Mouse (Mus musculus) midbrain, embryonic 13.5 days (tissue): ENCODE results near the gene Mapkbp1. TPM values are rescaled to one million over a fixed set of nuclear protein-coding genes. Genes with fewer than 3 reads are reported as not detected.

ENCODE experiments used
- ATAC-seq: fragments of 200-750 bp; cut with Nextera tagmentation; 2 replicates; pipeline ENCODE4 v1.8.0; 2017; ENCODE audit warnings: mild to moderate bottlenecking, moderate TSS enrichment, moderate library complexity
- H3K27ac ChIP-seq: fragments of 300-500 bp; sonication (generic); 2 replicates; pipeline ENCODE4 v1.5.1; 2015; ENCODE audit warnings: inconsistent platforms, mild to moderate bottlenecking, moderate library complexity
- H3K27me3 ChIP-seq: fragments of 300-500 bp; sonication (generic); 2 replicates; pipeline ENCODE4 v1.6.1; 2015; ENCODE audit warnings: mild to moderate bottlenecking, inconsistent platforms
- H3K36me3 ChIP-seq: fragments of 300-500 bp; sonication (generic); 2 replicates; pipeline ENCODE4 v1.6.1; 2015; ENCODE audit warnings: mild to moderate bottlenecking, inconsistent platforms
- H3K4me1 ChIP-seq: fragments of 300-500 bp; sonication (generic); replicated peaks from 2 replicates; pipeline ENCODE4 v1.6.1; 2015; ENCODE audit warnings: inconsistent platforms
- H3K4me2 ChIP-seq: fragments of 300-500 bp; sonication (generic); replicated peaks from 2 replicates; pipeline ENCODE4 v1.6.1; 2015; ENCODE audit warnings: moderate library complexity, mild to moderate bottlenecking, inconsistent platforms
- H3K4me3 ChIP-seq: fragments of 300-500 bp; sonication (generic); replicated peaks from 2 replicates; pipeline ENCODE4 v1.5.1; 2015; ENCODE audit warnings: mild to moderate bottlenecking, inconsistent platforms
- H3K9ac ChIP-seq: fragments of 300-500 bp; sonication (generic); replicated peaks from 2 replicates; pipeline ENCODE4 v1.6.1; 2015; ENCODE audit warnings: mild to moderate bottlenecking, inconsistent platforms
- H3K9me3 ChIP-seq: fragments of 300-500 bp; sonication (generic); 2 replicates; pipeline ENCODE4 v1.6.1; 2016; ENCODE audit warnings: mild to moderate bottlenecking, inconsistent platforms
- WGBS: fragments of 180-500 bp; shearing (Covaris S2); methylation state at CpG from one replicate; pipeline ENCODE4 v1.1.7; 2015; 5-methylcytosine and 5-hydroxymethylcytosine counted together
- polyA plus RNA-seq: library from polyadenylated mRNA; unstranded; fragments of >200 nt; fragmentation: Nextera tagmentation; extraction: Ambion mirVana; gene quantifications from 2 replicates; pipeline ENCODE4 v1.2.1, GENCODE M21; 2015

Mapkbp1 gene
- polyA plus RNA-seq, 1 experiment from 2014 or later: 6.0 TPM

- no peaks in the 10 kb centered on the region for H3K9me3 ChIP-seq
- H3K36me3 ChIP-seq: peaks cover 36% of the 10 kb centered on the region
- H3K27ac ChIP-seq: no peak overlapping the region
- H3K9ac ChIP-seq: no peak overlapping the region
- no peaks in the 10 kb centered on the region for H3K4me1 ChIP-seq
- no peak overlapping the region for H3K4me3 ChIP-seq
- 90% methylated on average over 8 of the region's 8 CpGs for WGBS
- no peak overlapping the region for H3K4me2 ChIP-seq
- ATAC-seq: 0 out of 2 replicates have a peak, but pooled peaks have one; percentile 40
- H3K27me3 ChIP-seq: no peaks in the 10 kb centered on the region
Measured at GRCm38 (mm10) chr2:120011462-120012200, 39.1 kb downstream of the Mapkbp1 start.

- Histone ChIP-seq H3K36me3 (peaks cover 49% of the 10 kb centered on the region), H3K27me3 (no peaks in the 10 kb centered on the region), H3K4me1 (no peaks in the 10 kb centered on the region), H3K9ac (no peak overlapping the region), H3K9me3 (no peaks in the 10 kb centered on the region), H3K4me3 (no peak overlapping the region), H3K27ac (no peak overlapping the region), H3K4me2 (no peak overlapping the region)
- ATAC-seq: no peak
- WGBS: 92% methylated on average over 13 of the region's 13 CpGs
Measured at GRCm38 (mm10) chr2:120012924-120013323, 40.4 kb downstream of the Mapkbp1 start.

GRCm38 (mm10) chr2:120013831-120014486 is 41.5 kb downstream of the Mapkbp1 start:
- H3K4me2 ChIP-seq: no peak overlapping the region
- no peak overlapping the region for H3K9ac ChIP-seq
- ATAC-seq: no peak
- no peaks in the 10 kb centered on the region for H3K27me3 ChIP-seq
- no peak overlapping the region for H3K27ac ChIP-seq
- 94% methylated on average over 2 of the region's 2 CpGs for whole genome bisulfite sequencing
- H3K9me3 ChIP-seq: no peaks in the 10 kb centered on the region
- H3K4me1 ChIP-seq: no peaks in the 10 kb centered on the region
- no peak overlapping the region for H3K4me3 ChIP-seq
- peaks cover 59% of the 10 kb centered on the region for H3K36me3 ChIP-seq

- Histone ChIP-seq H3K27ac (no peak overlapping the region), H3K9me3 (no peaks in the 10 kb centered on the region), H3K4me2 (no peak overlapping the region), H3K4me3 (no peak overlapping the region), H3K4me1 (no peaks in the 10 kb centered on the region), H3K36me3 (peaks cover 74% of the 10 kb centered on the region), H3K27me3 (no peaks in the 10 kb centered on the region), H3K9ac (no peak overlapping the region)
- no peak for ATAC-seq
- 92% methylated on average over 4 of the region's 4 CpGs for WGBS
Measured at GRCm38 (mm10) chr2:120015882-120016281, 43.4 kb downstream of the Mapkbp1 start.

GRCm38 (mm10) chr2:120017599-120017998 is 45.1 kb downstream of the Mapkbp1 start:
- WGBS: 95% methylated on average over 12 of the region's 12 CpGs
- peaks cover 88% of the 10 kb centered on the region for H3K36me3 ChIP-seq
- no peak for ATAC-seq
- H3K4me1 ChIP-seq: no peaks in the 10 kb centered on the region
- no peak overlapping the region for H3K9ac ChIP-seq
- no peak overlapping the region for H3K27ac ChIP-seq
- H3K4me3 ChIP-seq: no peak overlapping the region
- H3K4me2 ChIP-seq: no peak overlapping the region
- H3K9me3 ChIP-seq: no peaks in the 10 kb centered on the region
- no peaks in the 10 kb centered on the region for H3K27me3 ChIP-seq

GRCm38 (mm10) chr2:120024337-120024736 is 51.8 kb downstream of the Mapkbp1 start:
- H3K9me3 ChIP-seq: no peaks in the 10 kb centered on the region
- H3K4me1 ChIP-seq: peaks cover 19% of the 10 kb centered on the region
- H3K27me3 ChIP-seq: no peaks in the 10 kb centered on the region
- no peak overlapping the region for H3K4me2 ChIP-seq
- H3K27ac ChIP-seq: no peak overlapping the region
- no peak for ATAC-seq
- peaks cover 63% of the 10 kb centered on the region for H3K36me3 ChIP-seq
- WGBS: 91% methylated on average over 5 of the region's 5 CpGs
- H3K4me3 ChIP-seq: no peak overlapping the region
- H3K9ac ChIP-seq: no peak overlapping the region

- no peaks in the 10 kb centered on the region for H3K27me3 ChIP-seq
- 5% methylated on average over 50 of the region's 50 CpGs for WGBS
- peak; percentile 92 for ATAC-seq
- H3K9ac ChIP-seq: peak within 1 kb of the TSS; percentile 85
- H3K4me3 ChIP-seq: peak within 1 kb of the TSS; percentile 83
- peak within 1 kb of the TSS; percentile 88 for H3K27ac ChIP-seq
- peaks cover 60% of the 10 kb centered on the region for H3K36me3 ChIP-seq
- H3K4me1 ChIP-seq: peaks cover 19% of the 10 kb centered on the region
- H3K4me2 ChIP-seq: peak within 1 kb of the TSS; percentile 79
- H3K9me3 ChIP-seq: no peaks in the 10 kb centered on the region
Measured at GRCm38 (mm10) chr2:120026984-120027949, 54.8 kb downstream of the Mapkbp1 start, which contains the start of the genes Jmjd7 and Gm28042. Jmjd7 (plus strand) TSS chr2:120027483. Gm28042 (plus strand) TSS chr2:120027493.

- Histone ChIP-seq H3K9ac (peak overlapping the region; percentile 85), H3K4me1 (peaks cover 19% of the 10 kb centered on the region), H3K27ac (peak overlapping the region; percentile 88), H3K36me3 (peaks cover 60% of the 10 kb centered on the region), H3K27me3 (no peaks in the 10 kb centered on the region), H3K4me2 (peak overlapping the region; percentile 79), H3K4me3 (peak overlapping the region; percentile 83), H3K9me3 (no peaks in the 10 kb centered on the region)
- WGBS: 48% methylated on average over 3 of the region's 3 CpGs
- ATAC-seq: peak; percentile 38
Measured at GRCm38 (mm10) chr2:120027950-120028331, 55.4 kb downstream of the Mapkbp1 start.

GRCm38 (mm10) chr2:120030380-120030779 is 57.9 kb downstream of the Mapkbp1 start:
- no peak overlapping the region for H3K27ac ChIP-seq
- H3K27me3 ChIP-seq: no peaks in the 10 kb centered on the region
- peaks cover 19% of the 10 kb centered on the region for H3K4me1 ChIP-seq
- H3K9me3 ChIP-seq: no peaks in the 10 kb centered on the region
- no peak for ATAC-seq
- H3K4me3 ChIP-seq: no peak overlapping the region
- WGBS: 95% methylated on average over 8 of the region's 8 CpGs
- H3K36me3 ChIP-seq: peaks cover 62% of the 10 kb centered on the region
- no peak overlapping the region for H3K4me2 ChIP-seq
- H3K9ac ChIP-seq: no peak overlapping the region

GRCm38 (mm10) chr2:120032726-120033467 is 60.4 kb downstream of the Mapkbp1 start, which contains the start of gene Pla2g4b:
Pla2g4b (plus strand) TSS chr2:120033417.
- no peak within 1 kb of the TSS for H3K9ac ChIP-seq
- H3K4me1 ChIP-seq: peaks cover 11% of the 10 kb centered on the region
- no peak within 1 kb of the TSS for H3K4me3 ChIP-seq
- peaks cover 82% of the 10 kb centered on the region for H3K36me3 ChIP-seq
- no peak within 1 kb of the TSS for H3K4me2 ChIP-seq
- ATAC-seq: no peak
- H3K9me3 ChIP-seq: no peaks in the 10 kb centered on the region
- 93% methylated on average over 12 of the region's 12 CpGs for WGBS
- no peaks in the 10 kb centered on the region for H3K27me3 ChIP-seq
- H3K27ac ChIP-seq: no peak within 1 kb of the TSS

- Histone ChIP-seq H3K4me2 (no peak overlapping the region), H3K9ac (no peak overlapping the region), H3K27me3 (no peaks in the 10 kb centered on the region), H3K4me1 (peaks cover 3% of the 10 kb centered on the region), H3K4me3 (no peak overlapping the region), H3K27ac (no peak overlapping the region), H3K36me3 (peaks cover 90% of the 10 kb centered on the region), H3K9me3 (no peaks in the 10 kb centered on the region)
- ATAC-seq: no peak
- 84% methylated on average over 5 of the region's 5 CpGs for WGBS
Measured at GRCm38 (mm10) chr2:120033726-120034125, 61.2 kb downstream of the Mapkbp1 start.
